ENCODE assay signal across 10 mouse cellular contexts in genomic region chr2:31965110-31965509, GRCm38 (mm10). TPM values are rescaled to one million over a fixed set of nuclear protein-coding genes. Genes with fewer than 3 reads are reported as not detected.
DNase-seq lines count a peak whose midpoint lies in the region; ATAC-seq lines count a peak whose summit lies in the region.
"Had no signal": no experiment of that assay in that cellular context is flagged by ENCODE, and none has a peak within 500 bp of the region (broad histone marks: within the 10 kb centered on the region; RNA-seq: fewer than 3 reads in every experiment).

No protein-coding gene starts in this region.

- no peak overlapping the region for H3K4me2 ChIP-seq in forebrain, embryonic 11.5 days (ENCODE audit: low read depth, low read length, severe bottlenecking)
- H3K4me2 ChIP-seq in midbrain, embryonic 11.5 days = no peak overlapping the region
- H3K4me2 ChIP-seq in midbrain, embryonic 15.5 days = no peak overlapping the region
- no peak overlapping the region for H3K4me2 ChIP-seq in forebrain, embryonic 15.5 days (replicated peaks)
- H3K4me2 ChIP-seq: heart, embryonic 13.5 days; midbrain, embryonic 12.5 days had no signal

- H3K4me1 ChIP-seq in forebrain, embryonic 11.5 days (replicated peaks; ENCODE audit: control insufficient read depth, insufficient read depth, low read length) = peaks cover 1% of the 10 kb centered on the region; the same call in 1 of the 2 replicates
- peaks cover 23% of the 10 kb centered on the region for H3K4me1 ChIP-seq in forebrain, embryonic 10.5 days
- no peaks in the 10 kb centered on the region for H3K4me1 ChIP-seq in midbrain, embryonic 11.5 days (ENCODE audit: control insufficient read depth, insufficient read depth, low read length)
- 0 out of 2 replicates have a peak, but pooled peaks cover 2% of the 10 kb centered on the region for H3K4me1 ChIP-seq in midbrain, embryonic 15.5 days
- H3K4me1 ChIP-seq in forebrain, embryonic 15.5 days = peaks cover 22% of the 10 kb centered on the region

- no peaks in the 10 kb centered on the region for H3K27me3 ChIP-seq in forebrain, embryonic 11.5 days (ENCODE audit: control insufficient read depth, insufficient read depth, low read length)
- H3K27me3 ChIP-seq in forebrain, embryonic 10.5 days (ENCODE audit: poor library complexity, severe bottlenecking) = no peaks in the 10 kb centered on the region
- H3K27me3 ChIP-seq in midbrain, embryonic 11.5 days (ENCODE audit: control insufficient read depth, insufficient read depth, low read length) = no peaks in the 10 kb centered on the region
- H3K27me3 ChIP-seq in midbrain, embryonic 15.5 days (replicated peaks) = no peaks in the 10 kb centered on the region
- no peaks in the 10 kb centered on the region for H3K27me3 ChIP-seq in forebrain, embryonic 15.5 days
- H3K27me3 ChIP-seq: heart, embryonic 13.5 days; midbrain, embryonic 12.5 days had no signal

- no peak for ATAC-seq in forebrain, embryonic 11.5 days (replicated peaks; ENCODE audit: low FRiP score)
- no peak for ATAC-seq in midbrain, embryonic 11.5 days (ENCODE audit: low FRiP score)
- ATAC-seq in midbrain, embryonic 15.5 days (replicated peaks) = no peak
- ATAC-seq in common myeloid progenitor, adult 5-6 weeks (replicated peaks; ENCODE audit: low read depth, poor library complexity, severe bottlenecking) = peak; percentile 69
- ATAC-seq in forebrain, embryonic 15.5 days (replicated peaks) = no peak

- H3K4me3 ChIP-seq in forebrain, embryonic 11.5 days (ENCODE audit: low read depth, low read length) = no peak overlapping the region
- no peak overlapping the region for H3K4me3 ChIP-seq in forebrain, embryonic 10.5 days
- no peak overlapping the region for H3K4me3 ChIP-seq in midbrain, embryonic 11.5 days (ENCODE audit: low read depth, low read length)
- H3K4me3 ChIP-seq in midbrain, embryonic 15.5 days = no peak overlapping the region
- H3K4me3 ChIP-seq in forebrain, embryonic 15.5 days = no peak overlapping the region
- H3K4me3 ChIP-seq: heart, embryonic 13.5 days; midbrain, embryonic 12.5 days had no signal

- no peak overlapping the region for H3K9ac ChIP-seq in forebrain, embryonic 11.5 days (ENCODE audit: low read length)
- no peak overlapping the region for H3K9ac ChIP-seq in midbrain, embryonic 11.5 days (ENCODE audit: low read length)
- H3K9ac ChIP-seq in midbrain, embryonic 15.5 days = no peak overlapping the region
- H3K9ac ChIP-seq in forebrain, embryonic 15.5 days (replicated peaks) = no peak overlapping the region
- H3K9ac ChIP-seq: heart, embryonic 13.5 days; midbrain, embryonic 12.5 days had no signal

- no peaks in the 10 kb centered on the region; the same call in 1 of the 2 replicates for H3K36me3 ChIP-seq in forebrain, embryonic 11.5 days (ENCODE audit: control insufficient read depth, insufficient read depth, low read length)
- H3K36me3 ChIP-seq in forebrain, embryonic 10.5 days (replicated peaks) = peaks cover 90% of the 10 kb centered on the region
- H3K36me3 ChIP-seq in midbrain, embryonic 11.5 days (ENCODE audit: control insufficient read depth, insufficient read depth, low read length) = peaks cover 2% of the 10 kb centered on the region; the same call in 1 of the 2 replicates
- H3K36me3 ChIP-seq in midbrain, embryonic 15.5 days (replicated peaks) = no peaks in the 10 kb centered on the region
- H3K36me3 ChIP-seq in forebrain, embryonic 15.5 days = no peaks in the 10 kb centered on the region

- H3K27ac ChIP-seq in forebrain, embryonic 11.5 days (ENCODE audit: low read depth, low read length) = no peak overlapping the region
- no peak overlapping the region for H3K27ac ChIP-seq in forebrain, embryonic 10.5 days
- H3K27ac ChIP-seq in midbrain, embryonic 11.5 days (ENCODE audit: low read depth, low read length) = no peak overlapping the region
- no peak overlapping the region for H3K27ac ChIP-seq in midbrain, embryonic 15.5 days
- no peak overlapping the region for H3K27ac ChIP-seq in forebrain, embryonic 15.5 days (replicated peaks)
- H3K27ac ChIP-seq: heart, embryonic 13.5 days; midbrain, embryonic 12.5 days had no signal

- no peaks in the 10 kb centered on the region for H3K9me3 ChIP-seq in forebrain, embryonic 11.5 days (ENCODE audit: control insufficient read depth, low read length)
- no peaks in the 10 kb centered on the region for H3K9me3 ChIP-seq in forebrain, embryonic 10.5 days
- H3K9me3 ChIP-seq in midbrain, embryonic 11.5 days (ENCODE audit: control insufficient read depth, low read length) = no peaks in the 10 kb centered on the region
- H3K9me3 ChIP-seq in midbrain, embryonic 15.5 days = no peaks in the 10 kb centered on the region
- no peaks in the 10 kb centered on the region for H3K9me3 ChIP-seq in forebrain, embryonic 15.5 days
- H3K9me3 ChIP-seq: heart, embryonic 13.5 days; midbrain, embryonic 12.5 days had no signal

- peak; percentile 71 for DNase-seq in forebrain, embryonic 11.5 days (ENCODE audit: low spot score)
- no peak for DNase-seq in forebrain, embryonic 10.5 days (ENCODE audit: extremely low spot score, low spot score)
- peak; percentile 82 for DNase-seq in midbrain, embryonic 11.5 days (ENCODE audit: low spot score, missing footprints)
- DNase-seq in lung, adult 18-20 months = peak; percentile 34 to 50
- DNase-seq in thymus, postnatal 0 days (ENCODE audit: low spot score) = peak; percentile 67

RNA-seq across cellular contexts. Expression of gene Nup214, which starts 9.1 kb away (rescaled TPM):
- 76.0 and 81.8 TPM in 2 replicates for polyA plus RNA-seq in forebrain, embryonic 11.5 days (2014; fragmentation: Nextera tagmentation; extraction: Ambion mirVana)
- polyA plus RNA-seq in forebrain, embryonic 10.5 days (2016; fragmentation: Nextera tagmentation; extraction: Ambion mirVana) = 110 and 111 TPM in 2 replicates
- polyA plus RNA-seq in midbrain, embryonic 11.5 days (2014; fragmentation: Nextera tagmentation; extraction: Ambion mirVana) = 64.6 and 64.7 TPM in 2 replicates
- polyA plus RNA-seq in midbrain, embryonic 15.5 days (2015; fragmentation: Nextera tagmentation; extraction: Ambion mirVana) = 71.0 and 75.0 TPM in 2 replicates
- total RNA-seq in common myeloid progenitor, adult 5-6 weeks (2017) = 31.2 and 62.2 TPM in 2 replicates
- polyA plus RNA-seq in thymus, postnatal 0 days (2015; fragmentation: Nextera tagmentation; extraction: Ambion mirVana) = 115 and 138 TPM in 2 replicates
- 72.9 and 77.6 TPM in 2 replicates for polyA plus RNA-seq in forebrain, embryonic 15.5 days (2015; fragmentation: Nextera tagmentation; extraction: Ambion mirVana)

RNA-seq across cellular contexts. Expression of gene Aif1l, which starts 15.2 kb away (rescaled TPM):
- polyA plus RNA-seq in forebrain, embryonic 11.5 days (2014; fragmentation: Nextera tagmentation; extraction: Ambion mirVana) = 78.3 and 79.6 TPM in 2 replicates
- polyA plus RNA-seq in forebrain, embryonic 10.5 days (2016; fragmentation: Nextera tagmentation; extraction: Ambion mirVana) = 84.7 and 85.6 TPM in 2 replicates
- 65.0 and 65.7 TPM in 2 replicates for polyA plus RNA-seq in midbrain, embryonic 11.5 days (2014; fragmentation: Nextera tagmentation; extraction: Ambion mirVana)
- polyA plus RNA-seq in midbrain, embryonic 15.5 days (2015; fragmentation: Nextera tagmentation; extraction: Ambion mirVana) = 26.2 and 29.8 TPM in 2 replicates
- 0.29 and 0.91 TPM in 2 replicates for total RNA-seq in common myeloid progenitor, adult 5-6 weeks (2017)
- polyA plus RNA-seq in thymus, postnatal 0 days (2015; fragmentation: Nextera tagmentation; extraction: Ambion mirVana) = 5.0 and 6.0 TPM in 2 replicates
- polyA plus RNA-seq in forebrain, embryonic 15.5 days (2015; fragmentation: Nextera tagmentation; extraction: Ambion mirVana) = 46.8 and 52.2 TPM in 2 replicates
